Mouse (Mus musculus): Measurements from ENCODE around the gene Pgap3.
"Not testable (repeated sequence)": the region's sequence is repeated elsewhere in the genome, so short reads cannot be mapped to it uniquely, and the experiment has no call there.

Gene Pgap3

GRCm38 (mm10) chr11:98383261-98384030, 16.8 kb downstream of the Pgap3 start, which contains the start of gene Tcap:
TSS of gene Tcap (plus strand) at chr11:98383811.
- no peak for DNase-seq (ENCODE audit: inconsistent age in 2 of 2, low spot score in 1 of 2)

GRCm38 (mm10) chr11:98382405-98382804, 17.9 kb downstream of the Pgap3 start:
- not testable (repeated sequence) for DNase-seq (ENCODE audit: inconsistent age in 2 of 2, low spot score in 1 of 2)

- DNase-seq (ENCODE audit: inconsistent age in 2 of 2, low spot score in 1 of 2): no peak
Observed at GRCm38 (mm10) chr11:98381651-98382050, 18.6 kb downstream of the Pgap3 start.

- DNase-seq (ENCODE audit: inconsistent age in 2 of 2, low spot score in 1 of 2): no peak
Observed at GRCm38 (mm10) chr11:98380106-98380505, 20.2 kb downstream of the Pgap3 start.

GRCm38 (mm10) chr11:98379379-98379778, 20.9 kb downstream of the Pgap3 start:
- no peak for DNase-seq (ENCODE audit: inconsistent age in 2 of 2, low spot score in 1 of 2)

- no peak for DNase-seq (ENCODE audit: inconsistent age in 2 of 2, low spot score in 1 of 2)
Observed at GRCm38 (mm10) chr11:98377787-98378186, 22.5 kb downstream of the Pgap3 start.

GRCm38 (mm10) chr11:98376756-98377155, 23.5 kb downstream of the Pgap3 start:
- DNase-seq (ENCODE audit: inconsistent age in 2 of 2, low spot score in 1 of 2): no peak

GRCm38 (mm10) chr11:98374266-98374665, 26.0 kb downstream of the Pgap3 start:
- DNase-seq (ENCODE audit: inconsistent age in 2 of 2, low spot score in 1 of 2): no peak

- DNase-seq (ENCODE audit: inconsistent age in 2 of 2, low spot score in 1 of 2): no peak
Observed at GRCm38 (mm10) chr11:98373244-98373643, 27.0 kb downstream of the Pgap3 start.

GRCm38 (mm10) chr11:98372406-98372805, 27.9 kb downstream of the Pgap3 start:
- peak in 1 of 2 experiments; percentile 82 for DNase-seq (ENCODE audit: inconsistent age in 2 of 2, low spot score in 1 of 2)

- no peak for DNase-seq (ENCODE audit: inconsistent age in 2 of 2, low spot score in 1 of 2)
Observed at GRCm38 (mm10) chr11:98371556-98372240, 28.6 kb downstream of the Pgap3 start.

GRCm38 (mm10) chr11:98370588-98370987, 29.7 kb downstream of the Pgap3 start:
- no peak for DNase-seq (ENCODE audit: inconsistent age in 2 of 2, low spot score in 1 of 2)

GRCm38 (mm10) chr11:98369337-98369736, 31.0 kb downstream of the Pgap3 start:
- no peak for DNase-seq (ENCODE audit: inconsistent age in 2 of 2, low spot score in 1 of 2)

GRCm38 (mm10) chr11:98367863-98368186, 32.5 kb downstream of the Pgap3 start:
- DNase-seq (ENCODE audit: inconsistent age in 2 of 2, low spot score in 1 of 2): no peak

- DNase-seq (ENCODE audit: inconsistent age in 2 of 2, low spot score in 1 of 2): no peak
Observed at GRCm38 (mm10) chr11:98367171-98367862, 33.0 kb downstream of the Pgap3 start.

GRCm38 (mm10) chr11:98366290-98366689, 34.0 kb downstream of the Pgap3 start:
- DNase-seq (ENCODE audit: inconsistent age in 2 of 2, low spot score in 1 of 2): no peak

- DNase-seq (ENCODE audit: inconsistent age in 2 of 2, low spot score in 1 of 2): no peak
Observed at GRCm38 (mm10) chr11:98364410-98364809, 35.9 kb downstream of the Pgap3 start.

GRCm38 (mm10) chr11:98363817-98364216, 36.5 kb downstream of the Pgap3 start:
- no peak for DNase-seq (ENCODE audit: inconsistent age in 2 of 2, low spot score in 1 of 2)

- DNase-seq (ENCODE audit: inconsistent age in 2 of 2, low spot score in 1 of 2): no peak
Observed at GRCm38 (mm10) chr11:98360866-98361521, 39.3 kb downstream of the Pgap3 start.

- DNase-seq (ENCODE audit: inconsistent age in 2 of 2, low spot score in 1 of 2): peak; percentile 91 to 95
Observed at GRCm38 (mm10) chr11:98358161-98359083, 41.9 kb downstream of the Pgap3 start, which contains the start of gene Stard3. TSS of gene Stard3 (plus strand) at chr11:98358368.

All from adrenal gland, adult (tissue).